Mouse (Mus musculus) embryonic facial prominence, embryonic 15.5 days (tissue): Measurements from ENCODE around the gene Sema4f. TPM values are rescaled to one million over a fixed set of nuclear protein-coding genes. Genes with fewer than 3 reads are reported as not detected.

Source experiments
- ATAC-seq: fragments of 200-750 bp; cut with Nextera tagmentation; 2 replicates; pipeline ENCODE4 v1.8.0; 2017; ENCODE audit warnings: low read depth, moderate TSS enrichment; ENCODE audit not compliant: insufficient number of reproducible peaks, low FRiP score, low TSS enrichment
- H3K27ac ChIP-seq: fragments of 300-500 bp; sonication (generic); replicated peaks from 2 replicates; pipeline ENCODE4 v1.5.1; 2015; ENCODE audit warnings: mild to moderate bottlenecking, inconsistent platforms
- H3K27me3 ChIP-seq: fragments of 300-500 bp; sonication (generic); 2 replicates; pipeline ENCODE4 v1.6.1; 2015; ENCODE audit warnings: inconsistent platforms
- H3K36me3 ChIP-seq: fragments of 300-500 bp; sonication (generic); 2 replicates; pipeline ENCODE4 v1.6.1; 2015; ENCODE audit warnings: mild to moderate bottlenecking, inconsistent platforms
- H3K4me1 ChIP-seq: fragments of 300-500 bp; sonication (generic); 2 replicates; pipeline ENCODE4 v1.6.1; 2015; ENCODE audit warnings: inconsistent platforms
- H3K4me2 ChIP-seq: fragments of 300-500 bp; sonication (generic); replicated peaks from 2 replicates; pipeline ENCODE4 v1.6.1; 2015; ENCODE audit warnings: mild to moderate bottlenecking, inconsistent platforms
- H3K4me3 ChIP-seq: fragments of 300-500 bp; sonication (generic); replicated peaks from 2 replicates; pipeline ENCODE4 v1.5.1; 2015; ENCODE audit warnings: mild to moderate bottlenecking, inconsistent platforms
- H3K9ac ChIP-seq: fragments of 300-500 bp; sonication (generic); 2 replicates; pipeline ENCODE4 v1.6.1; 2015; ENCODE audit warnings: inconsistent platforms
- H3K9me3 ChIP-seq: fragments of 300-500 bp; sonication (generic); replicated peaks from 2 replicates; pipeline ENCODE4 v1.6.1; 2016; ENCODE audit warnings: inconsistent platforms
- WGBS: fragments of 180-500 bp; shearing (Covaris S2); methylation state at CpG from one replicate; pipeline ENCODE4 v1.1.7; 2015; 5-methylcytosine and 5-hydroxymethylcytosine counted together
- polyA plus RNA-seq: library from polyadenylated mRNA; unstranded; fragments of >200 nt; fragmentation: Nextera tagmentation; extraction: Ambion mirVana; gene quantifications from 2 replicates; pipeline ENCODE4 v1.2.1, GENCODE M21; 2015

Gene Sema4f
- polyA plus RNA-seq, 1 experiment from 2014 or later = 2.3 TPM

- no peaks in the 10 kb centered on the region for H3K9me3 ChIP-seq
- no peak overlapping the region for H3K4me3 ChIP-seq
- WGBS = 76% methylated on average over 5 of the region's 5 CpGs
- no peak overlapping the region for H3K4me2 ChIP-seq
- H3K9ac ChIP-seq = no peak overlapping the region
- no peak for ATAC-seq
- H3K36me3 ChIP-seq = no peaks in the 10 kb centered on the region
- no peaks in the 10 kb centered on the region for H3K4me1 ChIP-seq
- H3K27me3 ChIP-seq = no peaks in the 10 kb centered on the region; the same call in 1 of the 2 replicates
- H3K27ac ChIP-seq = no peak overlapping the region
Measured at GRCm38 (mm10) chr6:82927617-82928016, 12.0 kb downstream of the Sema4f start.

GRCm38 (mm10) chr6:82926528-82926927 lies 13.0 kb downstream of the Sema4f start:
- Histone ChIP-seq H3K9me3 (no peaks in the 10 kb centered on the region), H3K36me3 (no peaks in the 10 kb centered on the region), H3K4me1 (no peaks in the 10 kb centered on the region), H3K4me3 (no peak overlapping the region), H3K27me3 (no peaks in the 10 kb centered on the region; the same call in 1 of the 2 replicates), H3K27ac (no peak overlapping the region), H3K4me2 (no peak overlapping the region), H3K9ac (no peak overlapping the region)
- 78% methylated on average over 7 of the region's 7 CpGs for WGBS
- ATAC-seq = no peak

- Histone ChIP-seq H3K4me3 (no peak overlapping the region), H3K9me3 (no peaks in the 10 kb centered on the region), H3K27ac (no peak overlapping the region), H3K9ac (no peak overlapping the region), H3K4me1 (no peaks in the 10 kb centered on the region), H3K36me3 (no peaks in the 10 kb centered on the region), H3K4me2 (no peak overlapping the region), H3K27me3 (no peaks in the 10 kb centered on the region; the same call in 1 of the 2 replicates)
- no peak for ATAC-seq
- WGBS = 80% methylated on average over 10 of the region's 10 CpGs
Measured at GRCm38 (mm10) chr6:82926106-82926505, 13.5 kb downstream of the Sema4f start.

- ATAC-seq = no peak
- H3K9me3 ChIP-seq = no peaks in the 10 kb centered on the region
- H3K36me3 ChIP-seq = no peaks in the 10 kb centered on the region
- 56% methylated on average over 3 of the region's 3 CpGs for whole genome bisulfite sequencing
- no peak overlapping the region for H3K27ac ChIP-seq
- no peaks in the 10 kb centered on the region for H3K4me1 ChIP-seq
- no peak overlapping the region for H3K4me2 ChIP-seq
- no peak overlapping the region for H3K4me3 ChIP-seq
- H3K27me3 ChIP-seq = no peaks in the 10 kb centered on the region; the same call in 1 of the 2 replicates
- no peak overlapping the region for H3K9ac ChIP-seq
Measured at GRCm38 (mm10) chr6:82925005-82925404, 14.6 kb downstream of the Sema4f start.

GRCm38 (mm10) chr6:82921426-82922224 lies 17.9 kb downstream of the Sema4f start:
- H3K9ac ChIP-seq = no peak overlapping the region
- no peaks in the 10 kb centered on the region; the same call in 1 of the 2 replicates for H3K27me3 ChIP-seq
- WGBS = 67% methylated on average over 9 of the region's 9 CpGs
- no peaks in the 10 kb centered on the region for H3K36me3 ChIP-seq
- H3K4me2 ChIP-seq = no peak overlapping the region
- peaks cover 2% of the 10 kb centered on the region; the same call in 1 of the 2 replicates for H3K4me1 ChIP-seq
- no peak overlapping the region for H3K4me3 ChIP-seq
- H3K9me3 ChIP-seq = no peaks in the 10 kb centered on the region
- ATAC-seq = no peak
- H3K27ac ChIP-seq = no peak overlapping the region

- H3K27me3 ChIP-seq = no peaks in the 10 kb centered on the region
- WGBS = 60% methylated on average over 8 of the region's 8 CpGs
- no peak overlapping the region for H3K27ac ChIP-seq
- no peaks in the 10 kb centered on the region for H3K36me3 ChIP-seq
- ATAC-seq = no peak
- H3K9ac ChIP-seq = no peak overlapping the region
- peaks cover 2% of the 10 kb centered on the region; the same call in 1 of the 2 replicates for H3K4me1 ChIP-seq
- H3K4me2 ChIP-seq = no peak overlapping the region
- H3K9me3 ChIP-seq = no peaks in the 10 kb centered on the region
- H3K4me3 ChIP-seq = no peak overlapping the region
Measured at GRCm38 (mm10) chr6:82919520-82919919, 20.0 kb downstream of the Sema4f start.

GRCm38 (mm10) chr6:82918371-82918770 lies 21.2 kb downstream of the Sema4f start:
- Histone ChIP-seq H3K27me3 (no peaks in the 10 kb centered on the region), H3K27ac (no peak overlapping the region), H3K4me2 (no peak overlapping the region), H3K9me3 (no peaks in the 10 kb centered on the region), H3K4me1 (peaks cover 2% of the 10 kb centered on the region; the same call in 1 of the 2 replicates), H3K4me3 (no peak overlapping the region), H3K36me3 (no peaks in the 10 kb centered on the region), H3K9ac (no peak overlapping the region)
- 77% methylated on average over 14 of the region's 14 CpGs for WGBS
- ATAC-seq = no peak

- no peaks in the 10 kb centered on the region for H3K36me3 ChIP-seq
- H3K9ac ChIP-seq = no peak overlapping the region
- peak overlapping the region; percentile 32 for H3K4me2 ChIP-seq
- no peak for ATAC-seq
- no peak overlapping the region for H3K4me3 ChIP-seq
- 15% methylated on average over 8 of the region's 8 CpGs for WGBS
- peaks cover 2% of the 10 kb centered on the region; the same call in 1 of the 2 replicates for H3K4me1 ChIP-seq
- no peaks in the 10 kb centered on the region for H3K27me3 ChIP-seq
- H3K27ac ChIP-seq = no peak overlapping the region
- H3K9me3 ChIP-seq = no peaks in the 10 kb centered on the region
Measured at GRCm38 (mm10) chr6:82917778-82918129, 21.8 kb downstream of the Sema4f start.

GRCm38 (mm10) chr6:82917076-82917777 lies 22.3 kb downstream of the Sema4f start:
- peak; percentile 61 for ATAC-seq
- Histone ChIP-seq H3K9me3 (no peaks in the 10 kb centered on the region), H3K4me1 (peaks cover 2% of the 10 kb centered on the region; the same call in 1 of the 2 replicates), H3K4me3 (no peak overlapping the region), H3K36me3 (no peaks in the 10 kb centered on the region), H3K27ac (no peak overlapping the region), H3K9ac (no peak overlapping the region), H3K4me2 (peak overlapping the region; percentile 32), H3K27me3 (no peaks in the 10 kb centered on the region)
- WGBS = 59% methylated on average over 26 of the region's 26 CpGs

- no peaks in the 10 kb centered on the region for H3K36me3 ChIP-seq
- H3K4me3 ChIP-seq = no peak overlapping the region
- H3K4me1 ChIP-seq = peaks cover 2% of the 10 kb centered on the region; the same call in 1 of the 2 replicates
- no peak overlapping the region for H3K27ac ChIP-seq
- H3K9ac ChIP-seq = no peak overlapping the region
- no peak overlapping the region for H3K4me2 ChIP-seq
- no peaks in the 10 kb centered on the region for H3K9me3 ChIP-seq
- no peaks in the 10 kb centered on the region for H3K27me3 ChIP-seq
- no peak for ATAC-seq
- WGBS = 81% methylated on average over 4 of the region's 4 CpGs
Measured at GRCm38 (mm10) chr6:82916459-82916858, 23.1 kb downstream of the Sema4f start.

- no peaks in the 10 kb centered on the region for H3K9me3 ChIP-seq
- no peak overlapping the region for H3K4me3 ChIP-seq
- 19% methylated on average over 3 of the region's 3 CpGs for WGBS
- no peak overlapping the region for H3K4me2 ChIP-seq
- no peak overlapping the region for H3K9ac ChIP-seq
- H3K27ac ChIP-seq = no peak overlapping the region
- no peaks in the 10 kb centered on the region for H3K36me3 ChIP-seq
- no peaks in the 10 kb centered on the region for H3K27me3 ChIP-seq
- peaks cover 2% of the 10 kb centered on the region; the same call in 1 of the 2 replicates for H3K4me1 ChIP-seq
- ATAC-seq = no peak
Measured at GRCm38 (mm10) chr6:82915889-82916288, 23.7 kb downstream of the Sema4f start.
